Mouse (Mus musculus) urinary bladder, postnatal 10 days (tissue): ENCODE results near the gene Rxfp4.

Experiments used
- DNase-seq: peaks from one replicate; pipeline ENCODE4 v3.0.0; 2022; ENCODE audit warnings: low spot score

The Rxfp4 gene

GRCm38 (mm10) chr3:88628766-88629165 lies 24.2 kb downstream of the Rxfp4 start:
- no peak for DNase-seq

GRCm38 (mm10) chr3:88627535-88627934 lies 25.4 kb downstream of the Rxfp4 start:
- DNase-seq, result no peak

- no peak for DNase-seq
Observed at GRCm38 (mm10) chr3:88627114-88627513, 25.8 kb downstream of the Rxfp4 start.

- DNase-seq, result no peak
Observed at GRCm38 (mm10) chr3:88626316-88626715, 26.6 kb downstream of the Rxfp4 start.

GRCm38 (mm10) chr3:88625531-88625930 lies 27.4 kb downstream of the Rxfp4 start:
- DNase-seq, result no peak

GRCm38 (mm10) chr3:88624951-88625350 lies 28.0 kb downstream of the Rxfp4 start:
- no peak for DNase-seq

- no peak for DNase-seq
Observed at GRCm38 (mm10) chr3:88624324-88624723, 28.6 kb downstream of the Rxfp4 start.

- DNase-seq, result no peak
Observed at GRCm38 (mm10) chr3:88623346-88624135, 29.4 kb downstream of the Rxfp4 start.

- no peak for DNase-seq
Observed at GRCm38 (mm10) chr3:88622941-88623345, 30.0 kb downstream of the Rxfp4 start.

GRCm38 (mm10) chr3:88622113-88622940 lies 30.6 kb downstream of the Rxfp4 start:
- DNase-seq, result no peak

GRCm38 (mm10) chr3:88621537-88622112 lies 31.3 kb downstream of the Rxfp4 start:
- DNase-seq, result no peak

- no peak for DNase-seq
Observed at GRCm38 (mm10) chr3:88620992-88621536, 31.9 kb downstream of the Rxfp4 start.

GRCm38 (mm10) chr3:88620146-88620991 lies 32.6 kb downstream of the Rxfp4 start:
- DNase-seq, result no peak

GRCm38 (mm10) chr3:88619113-88620097 lies 33.5 kb downstream of the Rxfp4 start:
- no peak for DNase-seq

GRCm38 (mm10) chr3:88618074-88618871 lies 34.7 kb downstream of the Rxfp4 start:
- DNase-seq, result no peak

GRCm38 (mm10) chr3:88616951-88617500 lies 35.9 kb downstream of the Rxfp4 start:
- no peak for DNase-seq

- no peak for DNase-seq
Observed at GRCm38 (mm10) chr3:88615902-88616391, 37.0 kb downstream of the Rxfp4 start.

- DNase-seq, result no peak
Observed at GRCm38 (mm10) chr3:88615117-88615516, 37.8 kb downstream of the Rxfp4 start.

- DNase-seq, result no peak
Observed at GRCm38 (mm10) chr3:88614418-88614817, 38.5 kb downstream of the Rxfp4 start.
